Mouse (Mus musculus): Measurements from ENCODE around the gene Rreb1. TPM values are rescaled to one million over a fixed set of nuclear protein-coding genes. Genes with fewer than 3 reads are reported as not detected.

The Rreb1 gene
- total and polyA plus RNA-seq, 3 experiments: 8.1 to 34.0 TPM; not detected in 1

- Histone ChIP-seq H3K4me3 (ENCODE audit: control insufficient read depth in 1 of 2, insufficient read depth in 1 of 2, low read depth in 2 of 2, low read length in 2 of 2) (no peak overlapping the region; a peak in 1 of 4 replicates), H3K27ac (ENCODE audit: control insufficient read depth, low read depth, low read length) (no peak overlapping the region), H3K4me1 (ENCODE audit: control insufficient read depth in 1 of 2, insufficient read depth in 2 of 2, low read length in 2 of 2) (peaks cover under 1 to 8% of the 10 kb centered on the region in 2 experiments; a peak in 1 of 4 replicates), H3K9ac (ENCODE audit: control insufficient read depth, low read depth, low read length, poor library complexity, severe bottlenecking) (no peak overlapping the region; the same call in 1 of the 2 replicates), H3K79me2 (ENCODE audit: control insufficient read depth, insufficient read depth, low read length, poor library complexity) (no peaks in the 10 kb centered on the region; the same call in 1 of the 2 replicates), H3K27me3 (ENCODE audit: control insufficient read depth in 1 of 2, insufficient read depth in 2 of 2, low read length in 2 of 2) (no peaks in the 10 kb centered on the region), H3K36me3 (ENCODE audit: control insufficient read depth in 1 of 2, insufficient read depth in 2 of 2, low read length in 2 of 2) (peaks cover 0 to 2% of the 10 kb centered on the region in 2 experiments; a peak in 1 of 4 replicates), H3K9me3 (replicated peaks; ENCODE audit: insufficient read depth, low read length) (no peaks in the 10 kb centered on the region)
- DNase-seq (ENCODE audit: low read depth, low spot score): no peak
- TF ChIP-seq MAFK (IDR thresholded peaks at IDR 0.05; ENCODE audit: borderline replicate concordance, low read depth, low read length) (no peak), MXI1 (IDR thresholded peaks at IDR 0.05; ENCODE audit: low read depth, low read length) (no peak), ZC3H11A (IDR thresholded peaks at IDR 0.05; ENCODE audit: low read depth, low read length) (no peak), TCF12 (IDR thresholded peaks at IDR 0.05; ENCODE audit: low read depth, low read length) (no peak), MYC (IDR thresholded peaks at IDR 0.05; ENCODE audit: low read depth, low read length) (no peak), HCFC1 (IDR thresholded peaks at IDR 0.05; ENCODE audit: low read depth, low read length) (no peak), POLR2A (IDR thresholded peaks at IDR 0.05; ENCODE audit: control insufficient read depth in 1 of 2, insufficient read depth in 1 of 2, low read depth in 1 of 2, low read length in 2 of 2, poor library complexity in 1 of 2) (no peak), GABPA (IDR thresholded peaks at IDR 0.05; ENCODE audit: low read depth, low read length) (no peak), USF1 (IDR thresholded peaks at IDR 0.05; ENCODE audit: low read depth, low read length) (no peak), UBTF (IDR thresholded peaks at IDR 0.05; ENCODE audit: borderline replicate concordance, insufficient read depth, low read depth, low read length) (no peak), ZKSCAN1 (IDR thresholded peaks at IDR 0.05; ENCODE audit: low read depth, low read length) (no peak), MAZ (IDR thresholded peaks at IDR 0.05; ENCODE audit: low read depth, low read length) (no peak)
These were observed 188.3 kb downstream of the Rreb1 start for GRCm38 (mm10) chr13:37966256-37967051.

GRCm38 (mm10) chr13:37967052-37967437 lies 188.8 kb downstream of the Rreb1 start:
- no peak overlapping the region for H3K27ac ChIP-seq (ENCODE audit: control insufficient read depth, low read depth, low read length)
- no peak for TF ChIP-seq MAZ (IDR thresholded peaks at IDR 0.05; ENCODE audit: low read depth, low read length)
- no peak for TF ChIP-seq ZNF384 (IDR thresholded peaks at IDR 0.05; ENCODE audit: low read depth, low read length)
- TF ChIP-seq POLR2AphosphoS5 (IDR thresholded peaks at IDR 0.05; ENCODE audit: borderline replicate concordance, low read depth, low read length): no peak
- TF ChIP-seq E2F4 (IDR thresholded peaks at IDR 0.05; ENCODE audit: borderline replicate concordance, low read depth, low read length): no peak
- no peak for TF ChIP-seq UBTF (IDR thresholded peaks at IDR 0.05; ENCODE audit: borderline replicate concordance, insufficient read depth, low read depth, low read length)
- no peak for TF ChIP-seq RCOR1 (IDR thresholded peaks at IDR 0.05; ENCODE audit: low read depth, low read length)
- no peak for TF ChIP-seq NRF1 (IDR thresholded peaks at IDR 0.05; ENCODE audit: insufficient read depth, low read depth, low read length, poor library complexity, severe bottlenecking)
- TF ChIP-seq ZKSCAN1 (IDR thresholded peaks at IDR 0.05; ENCODE audit: low read depth, low read length): no peak
- TF ChIP-seq SMC3 (IDR thresholded peaks at IDR 0.05; ENCODE audit: low read depth, low read length): no peak
- no peak for TF ChIP-seq MYB (IDR thresholded peaks at IDR 0.05; ENCODE audit: low read depth, low read length)
- no peak for TF ChIP-seq POLR2AphosphoS2 (IDR thresholded peaks at IDR 0.05; ENCODE audit: low read length)
- TF ChIP-seq MAFK (IDR thresholded peaks at IDR 0.05; ENCODE audit: borderline replicate concordance, low read depth, low read length): no peak
- no peak for TF ChIP-seq SIN3A (IDR thresholded peaks at IDR 0.05; ENCODE audit: low read length)
- no peak for TF ChIP-seq GABPA (IDR thresholded peaks at IDR 0.05; ENCODE audit: low read depth, low read length)
- TF ChIP-seq CHD1 (IDR thresholded peaks at IDR 0.05; ENCODE audit: low read depth, low read length): no peak
- TF ChIP-seq MEF2A (IDR thresholded peaks at IDR 0.05; ENCODE audit: extremely low read depth, insufficient replicate concordance, low read depth, low read length, poor library complexity, severe bottlenecking): no peak
- TF ChIP-seq MAX (IDR thresholded peaks at IDR 0.05; ENCODE audit: low read length): no peak
- no peak for TF ChIP-seq RAD21 (IDR thresholded peaks at IDR 0.05; ENCODE audit: low read depth, low read length)
- no peak for TF ChIP-seq TCF12 (IDR thresholded peaks at IDR 0.05; ENCODE audit: low read depth, low read length)
- H3K4me1 ChIP-seq (ENCODE audit: control insufficient read depth in 1 of 2, insufficient read depth in 2 of 2, low read length in 2 of 2): peaks cover 0 to 14% of the 10 kb centered on the region in 2 experiments; a peak in 2 of 4 replicates
- H3K9ac ChIP-seq (ENCODE audit: control insufficient read depth, low read depth, low read length, poor library complexity, severe bottlenecking): no peak overlapping the region
- no peak overlapping the region for H3K4me3 ChIP-seq (ENCODE audit: control insufficient read depth in 1 of 2, insufficient read depth in 1 of 2, low read depth in 2 of 2, low read length in 2 of 2)
- no peaks in the 10 kb centered on the region for H3K27me3 ChIP-seq (ENCODE audit: control insufficient read depth in 1 of 2, insufficient read depth in 2 of 2, low read length in 2 of 2)
- DNase-seq (ENCODE audit: low read depth, low spot score): no peak
- H3K36me3 ChIP-seq (ENCODE audit: control insufficient read depth in 1 of 2, insufficient read depth in 2 of 2, low read length in 2 of 2): peaks cover 0 to 2% of the 10 kb centered on the region in 2 experiments; a peak in 2 of 4 replicates
- H3K9me3 ChIP-seq (replicated peaks; ENCODE audit: insufficient read depth, low read length): no peaks in the 10 kb centered on the region
- H3K79me2 ChIP-seq (ENCODE audit: control insufficient read depth, insufficient read depth, low read length, poor library complexity): no peaks in the 10 kb centered on the region; the same call in 1 of the 2 replicates
